Mouse (Mus musculus) intestine, embryonic 16.5 days (tissue): ENCODE measurements around the gene Pgc. TPM values are rescaled to one million over a fixed set of nuclear protein-coding genes. Genes with fewer than 3 reads are reported as not detected.

Experiments
- ATAC-seq: fragments of 200-750 bp; cut with Nextera tagmentation; 2 replicates; pipeline ENCODE4 v1.8.0; 2017; ENCODE audit warnings: moderate TSS enrichment, moderate library complexity
- H3K27ac ChIP-seq: fragments of 300-500 bp; sonication (generic); 2 replicates; pipeline ENCODE4 v1.5.1; 2014; ENCODE audit warnings: mild to moderate bottlenecking, low read length
- H3K27me3 ChIP-seq: fragments of 300-500 bp; sonication (generic); replicated peaks from 2 replicates; pipeline ENCODE4 v1.6.1; 2014; ENCODE audit warnings: low read length, control low read depth, mixed read lengths; ENCODE audit not compliant: control insufficient read depth, insufficient read depth
- H3K36me3 ChIP-seq: fragments of 300-500 bp; sonication (generic); 2 replicates; pipeline ENCODE4 v1.6.1; 2014; ENCODE audit warnings: low read length, control low read depth; ENCODE audit not compliant: control insufficient read depth, insufficient read depth
- H3K4me1 ChIP-seq: fragments of 300-500 bp; sonication (generic); 2 replicates; pipeline ENCODE4 v1.6.1; 2014; ENCODE audit warnings: low read length, control low read depth, mixed read lengths; ENCODE audit not compliant: control insufficient read depth, insufficient read depth
- H3K4me2 ChIP-seq: fragments of 300-500 bp; sonication (generic); 2 replicates; pipeline ENCODE4 v1.6.1; 2014; ENCODE audit warnings: low read depth, low read length, control low read depth
- H3K4me3 ChIP-seq: fragments of 300-500 bp; sonication (generic); 2 replicates; pipeline ENCODE4 v1.5.1; 2014; ENCODE audit warnings: mild to moderate bottlenecking, low read length
- H3K9ac ChIP-seq: fragments of 300-500 bp; sonication (generic); 2 replicates; pipeline ENCODE4 v1.6.1; 2014; ENCODE audit warnings: low read depth, low read length
- H3K9me3 ChIP-seq: fragments of 300-500 bp; sonication (generic); 2 replicates; pipeline ENCODE4 v1.6.1; 2016; ENCODE audit warnings: low read length, control low read depth; ENCODE audit not compliant: control insufficient read depth
- WGBS: fragments of 180-500 bp; shearing (Covaris S2); extraction: QIAGEN DNeasy Blood & Tissue Kit; methylation state at CpG from one replicate; pipeline ENCODE4 v1.1.7; 2014; 5-methylcytosine and 5-hydroxymethylcytosine counted together
- polyA plus RNA-seq: library from polyadenylated mRNA; unstranded; fragments of >200 nt; fragmentation: Nextera tagmentation; extraction: Ambion mirVana; gene quantifications from 2 replicates; pipeline ENCODE4 v1.2.1, GENCODE M21; 2015

Pgc gene
- polyA plus RNA-seq, 1 experiment from 2014 or later, result 0.68 TPM

DNA sequence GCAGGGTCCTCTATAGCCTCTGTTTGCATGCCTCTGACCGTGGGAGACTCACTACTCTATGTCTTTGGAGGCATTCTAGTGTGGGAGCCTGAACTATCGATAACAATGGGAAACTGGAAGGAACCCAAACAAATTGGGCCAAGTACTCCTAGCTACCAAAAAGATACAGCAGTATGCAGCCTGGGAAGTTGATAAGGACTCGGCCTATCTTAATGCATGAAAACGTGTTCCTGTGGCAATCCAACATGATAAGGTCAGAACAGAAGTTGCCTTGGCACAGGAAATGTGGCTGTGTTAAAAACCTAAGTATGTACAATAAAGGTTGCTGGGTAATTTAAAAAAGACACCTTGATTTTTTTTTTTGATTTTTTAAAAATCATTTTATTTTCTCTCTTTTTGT lies 5.5 kb upstream of the Pgc start:
- no peaks in the 10 kb centered on the region for H3K27me3 ChIP-seq
- H3K9ac ChIP-seq, result no peak overlapping the region
- no peaks in the 10 kb centered on the region for H3K36me3 ChIP-seq
- 83% methylated on average over 4 of the region's 4 CpGs for WGBS
- no peaks in the 10 kb centered on the region for H3K9me3 ChIP-seq
- no peak for ATAC-seq
- H3K4me1 ChIP-seq, result no peaks in the 10 kb centered on the region
- H3K4me2 ChIP-seq, result no peak overlapping the region
- H3K27ac ChIP-seq, result no peak overlapping the region
- H3K4me3 ChIP-seq, result no peak overlapping the region

DNA sequence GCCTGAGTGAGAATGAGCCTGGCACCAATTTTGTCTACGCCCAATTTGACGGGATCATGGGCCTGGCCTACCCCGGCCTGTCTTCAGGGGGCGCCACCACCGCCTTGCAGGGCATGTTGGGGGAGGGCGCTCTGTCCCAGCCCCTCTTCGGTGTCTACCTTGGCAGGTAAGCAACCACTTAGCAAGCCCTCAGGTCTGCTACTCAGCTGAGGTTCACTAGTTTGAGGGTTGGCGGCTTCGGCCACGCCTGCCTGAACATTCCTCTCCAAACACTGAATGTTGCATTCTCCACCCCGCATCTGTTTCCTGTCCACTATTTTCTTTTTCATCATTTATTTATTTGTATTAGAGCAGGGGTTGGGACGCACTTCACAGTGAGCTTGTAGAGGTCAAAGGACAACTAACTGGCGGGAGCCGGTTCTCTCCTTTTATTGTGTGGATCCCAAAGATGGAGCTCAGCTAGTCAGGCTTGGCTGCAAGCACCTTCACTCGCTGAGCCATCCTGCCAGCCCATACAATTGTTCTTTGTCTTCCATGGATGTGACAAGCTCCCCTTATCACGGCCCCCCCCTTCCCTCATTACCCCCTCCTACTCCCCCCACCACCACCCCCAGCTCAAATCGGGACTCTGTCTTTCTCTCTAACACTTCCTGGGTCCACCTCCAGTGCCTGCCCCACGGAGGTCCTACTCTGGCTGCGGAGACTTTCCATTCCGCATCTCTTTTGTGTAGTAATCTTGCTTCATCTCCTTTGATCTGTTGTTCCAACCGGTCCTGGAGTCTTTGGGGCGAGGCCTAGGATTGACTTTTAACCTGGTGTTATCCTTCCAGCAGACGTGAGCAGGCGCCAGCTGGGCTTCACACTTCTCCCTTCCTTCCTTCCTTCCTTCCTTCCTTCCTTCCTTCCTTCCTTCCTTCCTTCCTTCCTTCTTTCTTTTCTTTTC lies 4.3 kb downstream of the Pgc start:
- H3K27me3 ChIP-seq, result no peaks in the 10 kb centered on the region
- no peak overlapping the region for H3K27ac ChIP-seq
- no peak overlapping the region for H3K4me3 ChIP-seq
- no peak overlapping the region for H3K4me2 ChIP-seq
- no peaks in the 10 kb centered on the region for H3K36me3 ChIP-seq
- 51% methylated on average over 24 of the region's 24 CpGs for WGBS
- no peaks in the 10 kb centered on the region for H3K4me1 ChIP-seq
- peak; percentile 5; the same call in 1 of the 2 replicates for ATAC-seq
- no peak overlapping the region for H3K9ac ChIP-seq
- H3K9me3 ChIP-seq, result no peaks in the 10 kb centered on the region

DNA sequence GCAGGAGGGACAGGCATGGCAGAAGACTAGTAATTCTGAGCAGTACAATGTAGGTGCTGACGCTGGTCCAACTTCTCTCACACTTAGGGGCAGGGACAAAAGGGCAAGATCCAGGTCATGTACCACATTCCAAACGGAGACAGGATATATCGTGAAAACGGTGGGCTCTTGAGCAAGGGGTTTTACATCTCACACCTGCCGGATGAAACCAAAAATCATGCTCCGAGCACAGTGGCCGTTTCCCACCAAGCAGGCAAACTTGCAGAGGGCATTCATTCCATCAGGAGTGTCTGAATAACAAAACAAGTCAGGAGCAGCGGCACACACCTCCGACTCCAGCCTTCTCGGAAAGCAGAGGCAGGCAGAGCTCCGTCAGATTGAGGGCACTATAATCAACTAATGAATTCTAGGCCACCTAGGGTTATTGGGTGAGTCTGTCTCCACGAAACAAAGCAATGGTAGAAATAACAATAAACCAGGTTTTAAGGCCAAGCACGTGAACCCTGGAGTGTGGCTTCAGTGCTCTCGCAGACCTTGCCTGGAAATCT lies 9.0 kb downstream of the Pgc start:
- Histone ChIP-seq H3K36me3 (no peaks in the 10 kb centered on the region), H3K4me1 (peaks cover 15% of the 10 kb centered on the region), H3K9me3 (no peaks in the 10 kb centered on the region), H3K27me3 (no peaks in the 10 kb centered on the region), H3K9ac (no peak overlapping the region), H3K4me3 (no peak overlapping the region), H3K27ac (no peak overlapping the region), H3K4me2 (no peak overlapping the region)
- no peak for ATAC-seq
- 76% methylated on average over 14 of the region's 14 CpGs for WGBS

DNA sequence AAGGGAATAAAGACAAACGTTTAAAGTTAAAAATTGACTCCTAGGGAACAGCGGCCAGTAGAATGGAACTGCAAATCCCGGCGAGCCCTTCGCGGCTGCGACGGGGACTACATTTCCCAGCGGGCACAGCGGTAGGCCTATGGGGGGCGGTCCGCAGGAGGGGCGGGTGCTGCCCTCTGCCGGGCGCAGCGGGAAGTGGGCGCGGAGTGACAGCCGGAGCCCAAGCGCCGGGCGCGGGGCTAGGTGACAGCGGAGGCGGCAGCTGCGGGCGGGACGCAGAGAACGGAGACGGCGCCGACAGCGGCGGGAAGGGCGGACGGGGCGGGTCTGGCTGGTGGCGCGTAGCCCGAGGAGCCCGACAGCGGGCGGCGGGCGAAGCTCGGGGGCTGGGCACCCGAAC lies 10.2 kb downstream of the Pgc start, which contains the start of gene Tfeb:
Gene Tfeb (plus strand): TSS at position 175 of the 400 bp plus-strand sequence.
- H3K4me1 ChIP-seq, result peaks cover 24% of the 10 kb centered on the region
- no peaks in the 10 kb centered on the region for H3K9me3 ChIP-seq
- peak within 1 kb of the TSS; percentile 77 for H3K4me3 ChIP-seq
- H3K27ac ChIP-seq, result peak within 1 kb of the TSS; percentile 94
- no peaks in the 10 kb centered on the region for H3K36me3 ChIP-seq
- WGBS, result under 1% methylated on average over 45 of the region's 47 CpGs
- H3K4me2 ChIP-seq, result peak within 1 kb of the TSS; percentile 94
- peak within 1 kb of the TSS; percentile 80 for H3K9ac ChIP-seq
- no peaks in the 10 kb centered on the region for H3K27me3 ChIP-seq
- peak; percentile 67 for ATAC-seq

DNA sequence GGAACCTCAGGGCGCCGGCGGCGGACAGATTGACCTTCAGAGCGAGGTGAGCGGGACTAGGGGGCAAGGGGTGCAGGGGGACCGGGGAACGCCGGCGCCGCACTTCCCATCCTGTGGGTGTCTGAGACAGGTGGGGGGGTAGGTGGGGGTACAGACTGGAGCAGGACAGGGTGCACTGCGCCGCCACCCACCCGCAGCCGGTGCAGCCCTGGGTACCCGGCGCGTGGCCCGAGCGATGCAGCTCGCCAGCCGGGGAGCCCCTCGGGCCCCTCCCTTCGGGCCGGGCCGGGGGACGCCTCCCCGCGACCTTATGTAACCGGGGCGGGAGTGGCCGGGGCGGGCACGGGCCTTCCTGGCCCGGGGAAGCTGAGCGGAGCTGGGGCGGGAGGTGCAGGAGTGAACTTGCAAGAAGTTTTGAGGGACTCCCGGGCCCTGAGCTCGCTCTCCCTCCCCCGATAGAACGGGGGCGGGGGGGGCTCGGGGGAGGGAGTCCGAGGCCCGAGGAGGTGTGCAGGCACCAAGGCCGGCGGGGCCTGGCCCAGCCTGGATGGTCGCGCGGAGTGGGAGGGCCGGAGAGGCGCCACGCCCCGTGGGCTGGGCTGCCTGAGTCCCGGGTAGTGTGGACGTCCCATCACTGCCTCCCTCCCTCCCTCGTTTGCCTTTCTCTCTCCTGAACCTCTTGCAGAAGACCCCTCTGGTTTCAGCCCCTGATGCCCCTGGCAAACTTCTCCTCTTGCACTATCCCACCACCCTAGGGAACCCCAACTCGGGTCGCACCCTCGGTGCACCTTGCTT lies 10.8 kb downstream of the Pgc start:
- 1% methylated on average over 49 of the region's 60 CpGs for WGBS
- Histone ChIP-seq H3K4me1 (peaks cover 24% of the 10 kb centered on the region), H3K27ac (peak overlapping the region; percentile 94), H3K9me3 (no peaks in the 10 kb centered on the region), H3K36me3 (no peaks in the 10 kb centered on the region), H3K27me3 (no peaks in the 10 kb centered on the region), H3K4me2 (peak overlapping the region; percentile 94), H3K4me3 (peak overlapping the region; percentile 77), H3K9ac (peak overlapping the region; percentile 80)
- ATAC-seq, result peak; percentile 87

DNA sequence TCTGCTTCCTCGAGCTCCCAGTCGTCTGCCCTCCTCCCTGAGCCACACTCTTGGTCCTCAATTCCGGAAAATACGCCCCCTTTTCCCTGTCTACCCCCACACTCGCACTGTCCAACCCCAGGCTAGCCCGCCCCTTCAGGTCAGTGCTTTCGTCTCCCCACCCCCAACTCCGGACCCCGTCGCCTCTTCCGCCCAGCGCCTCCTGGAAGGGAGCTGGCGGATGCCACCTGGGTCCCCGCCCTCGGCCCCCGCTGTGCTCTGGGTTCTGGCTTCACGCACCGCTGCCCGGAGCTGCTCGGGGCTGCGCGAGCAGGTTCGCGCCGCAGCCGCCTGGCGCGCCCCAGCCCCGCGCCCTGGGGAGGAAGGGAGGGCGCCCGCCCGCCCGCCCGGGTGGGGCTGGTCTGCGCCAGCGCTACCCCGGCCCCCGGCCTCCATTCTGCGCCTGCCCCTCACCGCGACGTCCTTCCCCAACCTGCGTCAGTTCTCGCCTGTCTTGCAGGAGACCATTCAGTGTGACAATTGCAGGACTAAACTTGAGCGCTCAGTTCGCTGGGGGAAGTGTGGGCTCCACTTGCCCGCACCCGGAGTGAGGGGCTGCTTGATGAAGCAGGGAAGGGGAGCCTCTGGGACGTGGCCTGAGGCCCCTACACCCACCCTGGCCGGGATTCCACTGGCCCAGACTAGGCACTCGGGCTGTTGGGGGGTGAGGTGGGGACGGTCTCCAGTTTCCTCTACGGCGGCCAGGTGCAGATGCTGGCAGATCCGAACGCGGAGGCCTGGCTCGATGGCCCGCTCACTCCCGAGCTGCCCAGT lies 11.6 kb downstream of the Pgc start:
- H3K4me3 ChIP-seq, result peak overlapping the region; percentile 77
- peak overlapping the region; percentile 94 for H3K27ac ChIP-seq
- ATAC-seq, result peak; percentile 43
- peak overlapping the region; percentile 80 for H3K9ac ChIP-seq
- no peaks in the 10 kb centered on the region for H3K9me3 ChIP-seq
- no peaks in the 10 kb centered on the region for H3K27me3 ChIP-seq
- H3K4me1 ChIP-seq, result peaks cover 26% of the 10 kb centered on the region
- H3K36me3 ChIP-seq, result no peaks in the 10 kb centered on the region
- H3K4me2 ChIP-seq, result peak overlapping the region; percentile 94
- WGBS, result under 1% methylated on average over 53 of the region's 61 CpGs

DNA sequence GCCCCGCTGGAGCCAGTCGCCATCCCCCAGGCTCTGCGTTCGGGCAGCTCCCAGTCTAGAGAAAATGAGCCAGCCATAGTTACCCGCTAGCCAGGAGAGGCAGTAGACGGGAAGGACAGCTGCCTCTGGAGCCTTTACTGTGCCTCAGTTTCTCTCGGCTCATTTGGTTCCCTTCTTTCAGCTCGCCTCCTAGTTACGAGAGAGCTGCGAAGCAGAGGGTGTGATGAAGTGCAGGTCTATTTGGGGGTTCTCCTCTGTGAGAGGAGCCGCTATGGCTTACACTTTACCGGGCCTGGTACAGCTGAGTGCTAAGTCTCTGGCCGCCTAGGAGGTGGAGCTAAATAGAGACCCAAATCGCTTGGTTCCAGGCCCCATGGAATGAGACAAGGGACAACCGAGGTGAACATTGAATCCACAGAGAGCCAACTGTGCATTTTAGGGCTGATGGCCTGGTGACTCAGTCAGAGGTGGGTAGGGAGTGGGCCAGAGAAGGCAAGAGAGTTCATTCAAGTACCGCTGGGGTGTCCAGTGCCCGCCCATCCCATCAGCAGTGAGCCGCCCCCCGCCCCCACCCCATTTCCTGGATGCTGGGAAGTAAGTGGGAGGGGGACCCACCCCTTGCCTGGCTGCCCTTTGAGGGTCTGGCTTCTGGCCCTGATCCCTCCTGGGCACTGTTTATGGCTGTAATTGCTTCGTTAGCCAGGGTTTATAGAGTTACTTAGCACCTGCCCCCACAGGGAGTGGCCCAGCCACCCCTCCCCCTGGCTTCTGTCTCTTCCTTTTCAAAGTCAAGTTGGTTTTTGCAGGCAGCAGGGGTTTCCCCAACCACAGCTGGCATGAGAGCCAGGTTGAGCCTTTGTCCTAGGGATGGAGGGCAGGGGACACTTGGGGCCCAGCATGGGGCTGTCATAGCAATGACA lies 12.5 kb downstream of the Pgc start:
- H3K9me3 ChIP-seq, result no peaks in the 10 kb centered on the region
- peaks cover 28% of the 10 kb centered on the region for H3K4me1 ChIP-seq
- no peaks in the 10 kb centered on the region for H3K36me3 ChIP-seq
- H3K4me2 ChIP-seq, result peak overlapping the region; percentile 94
- WGBS, result 10% methylated on average over 20 of the region's 20 CpGs
- H3K27me3 ChIP-seq, result no peaks in the 10 kb centered on the region
- H3K27ac ChIP-seq, result peak overlapping the region; percentile 94
- ATAC-seq, result peak; percentile 45
- peak overlapping the region; percentile 77 for H3K4me3 ChIP-seq
- peak overlapping the region; percentile 80 for H3K9ac ChIP-seq

DNA sequence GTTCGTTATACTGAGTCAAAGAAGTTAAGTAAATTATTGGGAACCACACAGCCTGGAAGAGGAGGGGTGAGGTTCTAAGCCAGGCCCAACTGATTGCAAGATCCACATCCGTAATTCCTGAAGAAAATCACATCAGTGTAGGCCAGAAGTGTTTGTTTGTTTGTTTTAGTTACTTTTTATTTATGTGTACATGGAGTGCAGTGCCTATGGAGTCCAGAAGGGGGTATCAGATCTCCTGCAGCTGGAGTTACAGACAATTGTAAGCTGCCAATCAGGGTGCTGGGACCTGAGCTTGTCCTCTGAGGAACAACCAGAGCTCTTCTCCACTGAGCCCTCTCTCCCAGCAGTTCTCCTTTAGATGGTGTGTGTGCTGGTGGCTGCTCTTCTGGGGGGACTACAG lies 13.5 kb downstream of the Pgc start:
- H3K27ac ChIP-seq, result peak overlapping the region; percentile 94
- H3K4me3 ChIP-seq, result no peak overlapping the region
- no peaks in the 10 kb centered on the region for H3K36me3 ChIP-seq
- H3K9ac ChIP-seq, result no peak overlapping the region
- H3K9me3 ChIP-seq, result no peaks in the 10 kb centered on the region
- ATAC-seq, result no peak
- peaks cover 28% of the 10 kb centered on the region for H3K4me1 ChIP-seq
- WGBS, result 71% methylated on average over 2 of the region's 2 CpGs
- H3K27me3 ChIP-seq, result no peaks in the 10 kb centered on the region
- no peak overlapping the region for H3K4me2 ChIP-seq
